Mouse (Mus musculus): Measurements from ENCODE around the gene Ttll3. TPM values are rescaled to one million over a fixed set of nuclear protein-coding genes. Genes with fewer than 3 reads are reported as not detected.
A peak's percentile ranks its signal among the peaks of the same experiment; 100 is the strongest.

Gene Ttll3
- total RNA-seq (2021): 1 to 10 TPM in 1 of 2 experiments, under 1 TPM in 1; 0.48 to 1.3 TPM
- long read RNA-seq, experiment 1, partial matches to known transcripts: 0 of 2 reads
- long read RNA-seq, experiment 1, other reads (novel, unspliced or antisense): 2 of 2 reads
- long read RNA-seq, experiment 2, partial matches to known transcripts: 0 of 2 reads
- long read RNA-seq, experiment 2, other reads (novel, unspliced or antisense): 2 of 2 reads

DNA sequence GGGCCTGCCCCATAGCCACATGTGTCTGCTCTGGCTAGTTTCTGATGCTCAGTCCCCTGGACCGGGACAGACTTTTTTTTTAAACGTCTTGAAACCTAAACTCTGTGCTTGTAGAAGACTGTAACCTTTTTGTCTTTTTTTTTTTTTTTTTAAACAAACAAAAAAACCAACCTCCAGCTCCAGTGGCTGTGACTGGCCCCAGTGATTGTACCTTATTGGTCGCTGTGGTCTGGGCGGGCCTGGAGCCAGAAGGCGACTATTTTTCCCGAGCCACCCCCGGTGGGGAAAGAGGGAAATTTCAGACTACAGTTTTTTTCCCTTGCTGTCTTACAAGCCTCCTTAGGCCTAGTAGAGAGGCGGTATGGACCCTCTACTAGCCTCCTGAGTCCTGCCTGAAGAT is at the start of gene Ttll3:
TSS of gene Ttll3 (plus strand) at position 301 of the 400 bp plus-strand sequence.
- no peak for TF ChIP-seq CTCF (IDR thresholded peaks at IDR 0.05)
- no peak for DNase-seq
- Histone ChIP-seq H3K4me3 (no peak within 1 kb of the TSS), H3K27ac (no peak within 1 kb of the TSS)
- intact Hi-C loops (cut with DNase I): no loop called here

DNA sequence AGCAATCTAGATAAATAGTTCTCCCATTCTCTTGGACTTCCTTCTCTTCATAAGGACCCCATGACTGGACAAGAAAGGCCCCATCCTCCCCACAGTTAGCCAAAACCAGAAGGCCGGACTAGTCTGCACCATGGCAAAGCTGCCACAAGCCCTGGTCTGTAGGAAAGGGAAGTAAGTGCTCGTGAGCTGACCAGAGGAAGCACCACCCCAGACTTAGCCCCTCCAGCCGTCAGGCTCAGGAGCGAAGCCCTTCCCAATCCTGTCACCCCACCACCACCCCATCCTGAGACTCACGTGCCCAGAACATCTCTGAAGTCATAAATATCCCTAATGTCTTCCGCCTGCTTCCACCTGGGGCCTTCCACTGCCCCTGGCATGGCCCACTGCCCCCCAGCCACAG is 47.5 kb upstream of the Ttll3 start:
- Histone ChIP-seq H3K27ac (peak overlapping the region; percentile 38; the same call in 1 of the 2 replicates), H3K4me3 (peak overlapping the region; percentile 30)
- intact Hi-C loops (cut with DNase I): no loop called here
- DNase-seq: no peak
- TF ChIP-seq CTCF (IDR thresholded peaks at IDR 0.05): no peak

DNA sequence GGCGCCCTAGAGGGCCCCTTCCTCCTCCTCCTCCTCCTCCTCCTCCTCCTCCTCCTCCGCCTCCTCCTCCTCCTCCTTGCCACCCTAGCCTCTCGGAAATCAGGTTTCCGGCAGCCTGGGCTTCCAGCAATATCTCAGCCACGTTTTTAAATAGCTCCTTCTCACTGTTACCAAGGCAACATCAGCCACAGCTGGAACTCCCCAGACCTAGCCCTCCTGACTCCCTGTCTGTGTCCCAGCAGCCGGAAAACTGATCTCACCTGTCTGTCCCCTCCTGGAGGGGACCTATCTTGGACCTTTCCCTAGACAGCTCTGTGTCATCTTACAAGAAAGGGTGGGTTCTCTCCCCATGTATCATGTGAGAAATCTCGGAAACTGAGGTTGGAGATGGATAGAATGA is 46.8 kb upstream of the Ttll3 start:
- intact Hi-C loops (cut with DNase I): loop anchor here (2.0 kb wide), 1 partner anchor 35 kb away; the partner anchor contains the start of gene Tada3
- no peak for TF ChIP-seq CTCF (IDR thresholded peaks at IDR 0.05)
- peak overlapping the region; percentile 93 for H3K27ac ChIP-seq

DNA sequence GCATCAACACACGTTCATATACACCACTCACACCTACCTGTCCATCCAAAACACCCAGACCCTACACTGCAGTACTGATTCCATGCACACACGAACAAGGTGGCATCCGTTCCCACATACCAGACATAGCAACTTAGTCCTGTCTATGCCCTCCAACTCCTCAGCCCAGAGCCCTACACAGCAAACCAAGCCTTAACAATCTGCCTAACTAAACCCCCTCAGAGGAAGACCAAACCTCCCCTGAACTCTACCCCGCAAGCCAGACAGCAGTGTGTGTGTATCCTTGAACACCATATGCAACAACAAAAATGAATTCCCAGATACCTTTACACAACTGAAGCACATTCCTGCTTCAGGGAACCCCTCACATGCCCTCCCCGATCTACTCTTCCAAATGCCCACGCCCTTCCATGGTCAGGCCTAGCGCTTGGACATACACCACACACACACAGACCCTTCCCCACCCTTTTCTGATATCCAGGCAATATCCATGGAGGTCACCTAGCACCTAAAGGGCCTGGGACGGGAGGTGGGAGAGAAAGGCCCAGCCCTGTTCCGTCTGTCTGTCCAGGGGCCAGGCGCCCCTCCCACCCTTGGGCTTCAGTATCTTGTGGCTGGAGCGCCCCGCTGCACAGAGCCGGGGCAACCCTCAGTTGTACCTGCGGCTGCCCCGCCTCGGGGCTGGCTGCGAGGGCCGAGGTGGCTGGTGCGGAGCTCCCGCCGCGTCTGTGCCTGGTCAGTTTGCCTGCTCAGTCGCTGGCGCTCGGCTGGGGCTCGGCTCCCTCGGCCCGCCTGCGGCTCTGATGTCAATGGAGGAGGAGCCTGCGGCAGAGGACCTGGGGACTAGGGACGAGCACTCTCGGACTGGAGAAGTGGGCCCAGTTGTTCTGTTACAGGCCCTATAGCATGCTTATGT is 45.6 kb upstream of the Ttll3 start, which contains the start of gene Camk1:
TSS of gene Camk1 (minus strand) at position 808 of the 916 bp plus-strand sequence.
- intact Hi-C loops (cut with DNase I): loop anchor here (2.0 kb wide), 1 partner anchor 33 kb away; the partner anchor contains the start of gene Tada3

More for the DNA sequence above, 46.8 kb upstream of the Ttll3 start:
- H3K4me3 ChIP-seq: peak overlapping the region; percentile 97
- no peak for DNase-seq

DNA sequence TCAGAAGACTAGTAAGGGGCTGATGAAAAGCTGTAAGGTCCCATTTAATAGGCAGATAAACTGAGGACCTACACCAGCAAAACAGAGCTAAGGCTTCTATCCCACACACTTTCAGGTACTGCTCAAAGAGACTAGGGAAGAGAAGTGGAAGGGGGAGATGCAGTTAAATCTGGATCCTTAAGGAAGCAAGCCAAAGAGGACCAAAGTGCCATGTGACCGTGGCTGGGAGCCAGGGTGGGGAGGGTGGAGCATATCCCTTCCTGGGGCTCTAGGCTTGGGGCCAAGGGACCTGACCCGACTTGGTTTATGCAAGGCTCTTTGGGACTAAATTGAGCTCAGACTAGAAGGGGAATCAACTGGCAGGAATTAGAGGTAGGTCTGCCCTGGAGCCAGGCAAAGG is 44.7 kb upstream of the Ttll3 start:
- DNase-seq: peak; percentile 91
- intact Hi-C loops (cut with DNase I): no loop called here
- Histone ChIP-seq H3K4me3 (peak overlapping the region; percentile 97), H3K27ac (peak overlapping the region; percentile 93)
- TF ChIP-seq CTCF (IDR thresholded peaks at IDR 0.05): no peak

More for the DNA sequence above, 45.6 kb upstream of the Ttll3 start, which contains the start of gene Camk1:
- Histone ChIP-seq H3K4me3 (peak within 1 kb of the TSS; percentile 97), H3K27ac (peak within 1 kb of the TSS; percentile 93)
- no peak for TF ChIP-seq CTCF (IDR thresholded peaks at IDR 0.05)
- DNase-seq: peak; percentile 93

DNA sequence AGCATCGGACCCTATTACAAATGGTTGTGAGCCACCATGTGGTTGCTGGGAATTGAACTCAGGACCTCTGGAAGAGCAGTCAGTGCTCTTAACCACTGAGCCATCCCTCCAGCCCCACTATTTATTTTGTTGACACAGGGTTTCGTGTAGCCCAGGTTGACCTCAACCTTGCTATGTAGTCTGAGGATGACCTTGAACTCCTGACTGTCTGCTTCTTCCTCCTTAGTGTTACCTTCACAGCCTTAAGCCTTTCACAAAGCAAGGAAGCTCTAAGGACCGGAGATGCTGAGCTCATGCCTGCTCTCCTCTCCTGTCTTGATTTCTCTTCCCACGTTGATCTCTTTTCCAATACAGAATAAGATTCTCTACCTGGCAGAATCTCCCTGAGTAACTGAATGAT is 42.2 kb upstream of the Ttll3 start:
- Histone ChIP-seq H3K4me3 (no peak overlapping the region), H3K27ac (no peak overlapping the region)
- intact Hi-C loops (cut with DNase I): no loop called here
- no peak for TF ChIP-seq CTCF (IDR thresholded peaks at IDR 0.05)
- DNase-seq: no peak

DNA sequence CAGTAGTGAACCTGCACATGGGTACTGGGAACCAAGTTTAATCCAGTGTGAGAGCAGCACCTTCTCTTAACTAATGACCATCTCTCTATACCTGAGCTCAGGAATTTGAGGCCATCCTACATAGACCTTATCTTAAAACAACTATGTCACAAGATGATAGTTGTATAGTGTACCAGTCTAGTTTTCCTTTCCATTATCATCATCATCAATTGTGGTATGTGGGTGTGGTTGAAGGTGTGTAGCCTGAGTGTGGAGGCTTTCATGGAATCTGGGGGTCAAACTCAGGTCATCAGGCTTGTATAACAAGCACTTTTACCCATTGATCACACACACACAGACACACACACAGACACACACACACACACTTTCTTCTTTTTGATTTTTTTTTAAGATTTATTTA is 38.5 kb upstream of the Ttll3 start:
- intact Hi-C loops (cut with DNase I): no loop called here
- Histone ChIP-seq H3K4me3 (no peak overlapping the region), H3K27ac (no peak overlapping the region)
- no peak for TF ChIP-seq CTCF (IDR thresholded peaks at IDR 0.05)
- no peak for DNase-seq

DNA sequence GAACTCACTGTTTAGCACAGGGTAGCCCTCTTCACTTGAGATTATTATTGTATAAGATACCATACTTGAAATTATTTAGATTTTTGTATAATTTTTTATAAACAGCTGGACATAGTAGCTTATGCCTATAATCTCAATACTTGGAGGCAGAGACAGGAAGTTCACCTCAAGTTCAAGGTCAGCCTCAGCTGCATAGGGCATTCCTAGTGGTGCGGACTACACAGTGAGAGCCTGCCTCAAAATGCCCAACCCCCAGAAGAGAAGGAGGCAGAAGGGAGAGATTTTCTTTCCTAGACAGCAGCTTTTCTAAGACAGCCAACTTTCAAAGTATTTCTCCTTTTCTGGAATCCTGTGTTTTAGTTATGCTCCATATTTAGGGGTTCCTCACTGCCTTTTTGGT is 37.9 kb upstream of the Ttll3 start:
- DNase-seq: no peak
- no peak for TF ChIP-seq CTCF (IDR thresholded peaks at IDR 0.05)
- intact Hi-C loops (cut with DNase I): no loop called here
- Histone ChIP-seq H3K4me3 (no peak overlapping the region), H3K27ac (no peak overlapping the region)

DNA sequence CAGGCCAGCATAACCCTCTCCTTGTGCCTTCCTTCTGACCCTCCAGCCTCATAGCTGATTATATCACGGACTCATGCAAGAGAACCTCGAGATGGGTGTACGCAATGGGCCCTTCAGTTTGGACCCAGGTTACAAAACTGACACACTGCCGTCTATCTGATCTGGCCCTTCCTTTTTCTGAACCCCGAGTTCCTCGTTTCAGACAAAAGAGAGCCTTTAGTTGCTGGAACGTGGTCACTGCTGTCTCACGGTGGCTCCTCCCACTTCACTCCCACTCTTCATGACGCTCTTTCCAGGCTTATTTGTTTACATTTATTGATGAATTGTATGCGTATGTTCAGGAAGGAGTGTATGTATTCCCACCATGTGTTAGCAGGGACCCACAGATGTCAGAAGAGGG is 37.4 kb upstream of the Ttll3 start:
- intact Hi-C loops (cut with DNase I): no loop called here

DNA sequence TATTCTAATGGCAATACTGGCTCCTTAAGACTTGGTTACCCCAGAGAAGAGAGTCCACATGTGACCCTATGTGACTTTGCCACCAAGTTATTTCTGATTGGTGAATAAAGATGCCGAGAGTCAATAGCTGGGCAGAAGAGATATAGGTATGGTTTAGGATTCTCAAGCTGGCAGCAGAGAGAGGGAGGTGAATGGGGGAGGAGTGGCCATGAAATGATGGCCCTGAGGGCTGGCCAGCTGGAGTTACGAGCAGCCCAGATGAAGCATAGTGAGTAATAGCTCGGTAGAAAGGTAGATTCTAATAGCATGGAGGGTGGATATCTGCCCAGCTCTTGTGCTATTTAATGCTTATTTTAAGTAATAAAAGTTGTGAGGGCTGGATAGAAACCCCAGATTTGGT is 36.2 kb upstream of the Ttll3 start:
- intact Hi-C loops (cut with DNase I): no loop called here
- Histone ChIP-seq H3K27ac (no peak overlapping the region), H3K4me3 (no peak overlapping the region)
- no peak for DNase-seq
- TF ChIP-seq CTCF (IDR thresholded peaks at IDR 0.05): no peak

More for the DNA sequence above, 37.4 kb upstream of the Ttll3 start:
- Histone ChIP-seq H3K4me3 (no peak overlapping the region), H3K27ac (no peak overlapping the region)
- no peak for TF ChIP-seq CTCF (IDR thresholded peaks at IDR 0.05)
- no peak for DNase-seq

DNA sequence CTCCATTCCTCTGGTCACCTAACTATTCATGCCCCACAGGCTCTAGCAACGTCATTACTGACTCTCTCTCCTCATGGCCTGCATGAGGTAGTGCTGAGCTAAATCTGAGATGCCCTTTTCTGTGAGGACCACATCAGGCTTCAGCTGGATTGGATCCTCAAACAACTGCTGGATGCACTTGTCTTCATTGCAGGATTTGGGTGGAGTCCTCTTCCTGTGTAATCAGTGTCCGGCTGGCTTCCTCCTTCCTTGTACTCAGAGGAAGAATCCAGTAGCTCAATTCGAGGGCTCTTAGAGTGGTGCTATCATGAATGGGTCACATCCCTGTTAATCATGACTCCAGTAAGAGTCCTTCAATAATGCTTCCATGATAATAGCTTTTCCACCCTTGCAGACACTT is 35.4 kb upstream of the Ttll3 start:
- intact Hi-C loops (cut with DNase I): no loop called here
- Histone ChIP-seq H3K4me3 (no peak overlapping the region), H3K27ac (no peak overlapping the region)
- TF ChIP-seq CTCF (IDR thresholded peaks at IDR 0.05): no peak
- no peak for DNase-seq

DNA sequence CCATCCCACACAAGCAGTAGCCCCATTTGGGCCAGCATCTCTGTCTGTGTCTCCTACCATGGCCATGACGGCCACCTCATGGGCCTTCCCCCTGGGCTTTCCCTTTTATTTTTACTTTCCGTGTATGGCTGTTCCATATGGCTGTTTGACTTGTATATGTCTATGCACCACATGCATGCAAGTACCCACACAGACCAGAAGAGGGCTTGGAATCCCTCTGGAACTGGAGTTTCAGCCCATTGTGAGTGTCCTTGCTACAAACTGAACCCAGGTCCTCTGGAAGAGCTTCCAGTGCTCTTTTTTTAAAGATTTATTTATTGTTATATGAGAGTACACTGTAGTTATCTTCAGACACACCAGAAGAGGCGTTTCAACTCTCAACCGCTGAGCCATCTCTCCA is 27.6 kb upstream of the Ttll3 start:
- Histone ChIP-seq H3K27ac (no peak overlapping the region), H3K4me3 (no peak overlapping the region)
- no peak for TF ChIP-seq CTCF (IDR thresholded peaks at IDR 0.05)
- intact Hi-C loops (cut with DNase I): no loop called here
- DNase-seq: no peak

DNA sequence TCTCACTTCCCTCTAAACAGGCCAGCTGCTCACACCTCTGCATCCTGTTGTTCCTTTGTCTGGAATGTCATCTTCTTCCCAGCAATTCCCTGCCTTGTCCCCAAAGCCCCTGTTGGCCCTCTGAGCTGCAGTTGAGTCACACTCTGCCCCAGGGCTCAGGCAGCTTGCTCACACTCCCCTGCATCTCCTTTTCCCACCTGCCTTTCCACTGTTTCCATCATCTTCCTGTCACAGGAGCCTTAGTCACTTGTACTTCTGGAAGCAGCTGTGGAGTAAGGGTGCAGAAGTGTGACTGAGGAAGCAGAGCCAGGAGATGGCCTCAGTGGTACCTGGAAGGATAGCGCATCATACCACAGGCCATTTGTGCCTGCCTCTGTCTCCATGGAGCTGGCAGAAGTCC is 26.8 kb upstream of the Ttll3 start:
- DNase-seq: no peak
- no peak for TF ChIP-seq CTCF (IDR thresholded peaks at IDR 0.05)
- H3K4me3 ChIP-seq: no peak overlapping the region
- no peak overlapping the region for H3K27ac ChIP-seq
- intact Hi-C loops (cut with DNase I): no loop called here
